Mouse (Mus musculus): Measurements from ENCODE around the gene Pacrg. TPM values are rescaled to one million over a fixed set of nuclear protein-coding genes. Genes with fewer than 3 reads are reported as not detected.

The Pacrg gene
- total RNA-seq, 2 experiments from 2014 or later = 19.3 to 22.0 TPM

DNA sequence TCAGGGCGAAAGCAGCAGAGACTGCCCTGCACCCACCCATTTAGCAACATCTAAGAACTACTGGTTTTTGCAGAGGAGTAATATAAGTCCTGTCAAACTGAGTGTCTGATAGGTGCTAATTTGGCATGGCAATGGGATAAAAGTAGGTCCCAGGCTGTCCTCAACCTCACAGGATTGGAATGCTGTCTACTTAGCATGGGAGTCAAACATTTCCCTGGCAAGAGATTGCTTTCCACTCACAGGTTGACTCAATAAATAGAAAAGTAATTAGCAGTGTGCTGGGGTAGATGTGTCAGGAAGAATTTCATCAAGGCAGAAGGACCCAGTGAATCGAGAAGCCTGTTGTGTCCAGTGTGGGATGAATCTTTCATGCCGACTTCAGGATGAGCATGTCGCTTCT lies 479.4 kb downstream of the Pacrg start:
- DNase-seq (ENCODE audit: extremely low spot score in 1 of 2, low spot score in 1 of 2) = no peak

DNA sequence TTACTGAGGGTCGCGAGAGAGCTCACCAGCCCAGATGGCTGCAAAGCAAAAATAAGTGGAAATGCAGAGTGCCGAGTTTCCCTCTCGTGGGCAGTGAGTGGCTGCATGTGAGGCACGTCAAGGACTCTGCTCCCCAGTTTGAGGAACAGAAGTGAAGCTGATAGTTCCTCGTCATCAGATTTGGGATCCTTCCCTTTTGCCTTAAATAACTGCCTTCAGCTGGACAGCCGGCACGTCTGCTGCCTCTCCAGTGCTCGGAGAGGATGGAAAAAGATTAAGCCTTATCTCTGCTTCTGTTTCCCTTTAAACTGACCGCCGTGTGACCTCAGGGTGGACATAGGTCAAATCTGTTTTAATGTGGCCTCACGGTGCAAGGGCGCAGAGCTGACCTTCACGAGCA lies 480.6 kb downstream of the Pacrg start:
- no peak for DNase-seq (ENCODE audit: extremely low spot score in 1 of 2, low spot score in 1 of 2)

DNA sequence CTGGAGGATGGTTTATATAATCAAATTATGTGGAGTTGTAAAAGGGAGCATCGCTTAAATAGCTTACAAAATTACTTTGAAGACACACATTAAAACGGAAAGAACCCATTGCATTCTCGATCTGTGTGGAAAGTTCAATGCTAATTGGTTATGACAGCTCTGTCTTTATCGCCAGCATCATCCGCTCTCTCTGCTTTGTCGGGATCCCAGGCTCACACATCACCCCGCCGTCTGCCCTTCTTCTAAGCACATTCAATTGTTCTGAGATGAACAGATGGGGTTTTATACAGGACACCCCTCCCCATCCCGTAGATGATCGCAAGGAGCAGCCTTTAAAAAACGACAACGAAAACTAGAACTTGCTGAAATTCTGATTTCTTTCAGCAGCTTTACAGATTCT lies 482.8 kb downstream of the Pacrg start:
- DNase-seq (ENCODE audit: extremely low spot score in 1 of 2, low spot score in 1 of 2) = no peak

DNA sequence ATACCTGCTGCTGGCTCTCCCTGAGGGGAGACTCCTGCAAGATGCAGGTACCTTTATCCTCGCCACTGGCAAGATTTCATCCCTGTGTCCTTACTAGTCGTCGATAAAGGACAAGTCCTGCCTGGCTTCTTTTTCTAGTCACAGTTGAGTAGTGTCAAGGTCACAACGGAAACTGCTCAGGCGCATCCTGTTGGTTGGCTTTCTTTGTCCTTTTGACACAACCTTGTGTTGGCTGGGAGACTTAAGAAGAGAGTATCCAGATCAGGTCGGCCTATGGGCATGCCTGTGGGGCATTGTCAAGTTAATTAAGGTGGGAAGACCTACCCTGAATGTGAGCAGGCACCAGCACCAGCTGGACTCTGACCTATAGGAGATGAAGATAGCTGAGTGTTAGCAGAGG lies 483.8 kb downstream of the Pacrg start:
- no peak for DNase-seq (ENCODE audit: extremely low spot score in 1 of 2, low spot score in 1 of 2)

DNA sequence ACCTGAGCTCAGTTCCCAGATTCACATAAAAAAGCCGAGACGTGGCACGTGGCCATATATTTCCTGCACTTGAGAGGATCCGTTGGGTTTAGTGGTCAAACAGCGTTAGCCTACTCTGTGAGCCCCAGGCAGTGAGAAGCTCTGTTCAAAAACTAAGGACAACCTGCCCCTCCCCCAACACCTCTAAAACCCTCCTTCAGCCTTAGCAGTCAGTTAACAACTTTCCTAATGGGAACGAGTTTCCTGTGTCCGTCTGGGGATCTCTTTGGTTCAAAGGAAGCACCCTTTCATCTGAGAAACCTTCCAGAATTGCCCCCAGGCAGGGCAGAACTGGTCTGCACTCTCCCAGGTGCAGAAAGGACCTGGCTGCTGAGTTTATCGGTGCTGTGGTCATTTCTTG lies 484.4 kb downstream of the Pacrg start:
- no peak for DNase-seq (ENCODE audit: extremely low spot score in 1 of 2, low spot score in 1 of 2)

Other genes starting within 250 kb of the Pacrg start
- 10 to 100 TPM; 14.0 to 21.0 TPM for gene Prkn, start 73 bp upstream of the Pacrg start, total RNA-seq (2021)

Measured in layer of hippocampus, postnatal 25 days (tissue).